In the genomic region with DNA sequence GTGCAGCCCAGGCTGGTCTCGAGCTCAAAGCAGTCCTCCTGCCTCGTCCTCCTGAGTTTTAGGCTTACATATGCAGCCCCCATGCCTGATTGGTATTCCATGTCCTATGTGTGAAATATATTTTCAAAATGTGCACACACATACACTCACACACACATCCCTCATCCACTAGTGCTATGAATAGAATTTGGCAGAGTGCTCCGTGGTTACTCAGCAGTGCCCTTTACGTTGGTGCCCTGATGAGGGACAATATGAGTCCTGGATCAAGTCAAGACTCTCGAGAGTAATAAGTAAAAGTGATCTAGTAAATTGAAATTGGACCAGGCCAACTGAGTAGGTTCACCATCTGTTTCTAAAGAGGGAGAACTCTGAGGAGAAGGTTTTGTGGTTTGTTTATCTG, we compare ENCODE assay signal across 16 mouse cellular contexts. TPM values are rescaled to one million over a fixed set of nuclear protein-coding genes. Genes with fewer than 3 reads are reported as not detected.
DNase-seq lines count a peak whose midpoint lies in the region; ATAC-seq and TF ChIP-seq lines count a peak whose summit lies in the region.
"Had no signal": no experiment of that assay in that cellular context is flagged by ENCODE, and none has a peak within 500 bp of the region (broad histone marks: within the 10 kb centered on the region; RNA-seq: fewer than 3 reads in every experiment).

No protein-coding gene starts in this region.

- H3K36me3 ChIP-seq in embryonic facial prominence, embryonic 10.5 days (replicated peaks) = peaks cover 57% of the 10 kb centered on the region
- peaks cover 5% of the 10 kb centered on the region; the same call in 1 of the 2 replicates for H3K36me3 ChIP-seq in limb, embryonic 15.5 days

- intact Hi-C loops in gastrocnemius, adult 2 months (cut with DNase I) = no loop called here
- intact Hi-C loops in left cerebral cortex, adult 2 months (cut with DNase I) = loop anchor here (5.0 kb wide), 1 partner anchor 41 kb away; no protein-coding TSS in a partner anchor
- intact Hi-C loops in left cerebral cortex, postnatal 4 days (cut with DNase I) = no loop called here

- peak; percentile 53 for DNase-seq in gastrocnemius, adult 2 months
- DNase-seq in gastrocnemius, postnatal 10 days = no peak
- no peak for DNase-seq in left cerebral cortex, adult 2 months (ENCODE audit: extremely low spot score in 1 of 2, low spot score in 2 of 2)
- DNase-seq in left cerebral cortex, postnatal 4 days = no peak
- no peak for DNase-seq in embryonic facial prominence, embryonic 10.5 days (ENCODE audit: low spot score)
- no peak for DNase-seq in urinary bladder, postnatal 36 days (ENCODE audit: low spot score in 2 of 2)
- DNase-seq: kidney, postnatal 4 days; lung, adult 18-20 months; right cerebral cortex, postnatal 4 days; thymus, adult 18-20 months had no signal

- peak overlapping the region; percentile 65 for H3K4me3 ChIP-seq in gastrocnemius, adult 2 months
- no peak overlapping the region for H3K4me3 ChIP-seq in left cerebral cortex, adult 2 months
- H3K4me3 ChIP-seq in embryonic facial prominence, embryonic 10.5 days = no peak overlapping the region
- no peak overlapping the region for H3K4me3 ChIP-seq in limb, embryonic 15.5 days
- H3K4me3 ChIP-seq: erythroblast, embryonic 14.5 days; midbrain, embryonic 12.5 days had no signal

- H3K4me1 ChIP-seq in embryonic facial prominence, embryonic 10.5 days = peaks cover 85% of the 10 kb centered on the region
- peaks cover 92% of the 10 kb centered on the region for H3K4me1 ChIP-seq in limb, embryonic 15.5 days

- H3K27ac ChIP-seq in gastrocnemius, adult 2 months = peak overlapping the region; percentile 95
- H3K27ac ChIP-seq in left cerebral cortex, adult 2 months = peak overlapping the region; percentile 38; the same call in 1 of the 2 replicates
- peak overlapping the region; percentile 60 for H3K27ac ChIP-seq in embryonic facial prominence, embryonic 10.5 days (replicated peaks)
- peak overlapping the region; percentile 87; the same call in 1 of the 2 replicates for H3K27ac ChIP-seq in limb, embryonic 15.5 days

- WGBS in embryonic facial prominence, embryonic 10.5 days = 86% methylated on average over 5 of the region's 5 CpGs
- WGBS in limb, embryonic 15.5 days = 59% methylated on average over 5 of the region's 5 CpGs

- no peaks in the 10 kb centered on the region for H3K27me3 ChIP-seq in embryonic facial prominence, embryonic 10.5 days (replicated peaks; ENCODE audit: low read depth, poor library complexity, severe bottlenecking)
- H3K27me3 ChIP-seq in limb, embryonic 15.5 days = no peaks in the 10 kb centered on the region
- H3K27me3 ChIP-seq: midbrain, embryonic 12.5 days; Patski had no signal

- no peak for TF ChIP-seq CTCF in gastrocnemius, adult 2 months (IDR thresholded peaks at IDR 0.05)
- TF ChIP-seq CTCF in left cerebral cortex, adult 2 months (IDR thresholded peaks at IDR 0.05) = no peak

- H3K4me2 ChIP-seq in limb, embryonic 15.5 days = no peak overlapping the region
- H3K4me2 ChIP-seq: midbrain, embryonic 12.5 days had no signal

- no peak overlapping the region for H3K9ac ChIP-seq in limb, embryonic 15.5 days
- H3K9ac ChIP-seq: midbrain, embryonic 12.5 days had no signal

- H3K9me3 ChIP-seq in embryonic facial prominence, embryonic 10.5 days = no peaks in the 10 kb centered on the region
- H3K9me3 ChIP-seq in limb, embryonic 15.5 days = no peaks in the 10 kb centered on the region
- H3K9me3 ChIP-seq: midbrain, embryonic 12.5 days had no signal

- ATAC-seq in limb, embryonic 15.5 days (ENCODE audit: insufficient number of reproducible peaks, low FRiP score, low TSS enrichment, low read depth) = no peak
- ATAC-seq: CD4-positive, CD25-positive, alpha-beta regulatory T cell, adult 4 months; Patski had no signal

RNA-seq across cellular contexts. Expression of gene Cyp17a1, which starts 29.7 kb away (rescaled TPM):
- not detected for total RNA-seq in gastrocnemius, adult 2 months (2021)
- not detected for total RNA-seq in gastrocnemius, postnatal 10 days (2021)
- not detected for total RNA-seq in left cerebral cortex, adult 2 months (2021)
- total RNA-seq in left cerebral cortex, postnatal 4 days (2021) = under 1 TPM in 1 of 2 experiments, not detected in 1; 0.24 TPM
- not detected in 2 replicates for polyA plus RNA-seq in embryonic facial prominence, embryonic 10.5 days (2016; fragmentation: Nextera tagmentation; extraction: Ambion mirVana)
- polyA plus RNA-seq in limb, embryonic 15.5 days (2015; fragmentation: Nextera tagmentation; extraction: Ambion mirVana) = 1.9 and 2.7 TPM in 2 replicates
- total RNA-seq: left cerebral cortex, postnatal 10 days had no signal
- polyA plus RNA-seq: CD4-positive, CD25-positive, alpha-beta regulatory T cell, adult 4 months; erythroblast, embryonic 14.5 days; midbrain, embryonic 12.5 days; Patski had no signal

RNA-seq across cellular contexts. Expression of gene Wbp1l, which starts 44.4 kb away (rescaled TPM):
- total RNA-seq in gastrocnemius, adult 2 months (2021) = 100 to 1,000 TPM in 1 of 2 experiments, 10 to 100 TPM in 1; 65.4 to 101 TPM
- total RNA-seq in gastrocnemius, postnatal 10 days (2021) = 10 to 100 TPM; 38.3 to 41.6 TPM
- 10 to 100 TPM; 36.8 to 42.6 TPM for total RNA-seq in left cerebral cortex, adult 2 months (2021)
- total RNA-seq in left cerebral cortex, postnatal 4 days (2021) = 10 to 100 TPM; 43.1 to 45.3 TPM
- polyA plus RNA-seq in embryonic facial prominence, embryonic 10.5 days (2016; fragmentation: Nextera tagmentation; extraction: Ambion mirVana) = 50.8 and 57.3 TPM in 2 replicates
- 53.4 and 59.3 TPM in 2 replicates for polyA plus RNA-seq in limb, embryonic 15.5 days (2015; fragmentation: Nextera tagmentation; extraction: Ambion mirVana)

RNA-seq across cellular contexts. Expression of gene Borcs7, which starts 46.5 kb away (rescaled TPM):
- total RNA-seq in gastrocnemius, adult 2 months (2021) = 10 to 100 TPM; 12.1 to 12.2 TPM
- 10 to 100 TPM; 14.6 to 16.9 TPM for total RNA-seq in gastrocnemius, postnatal 10 days (2021)
- 10 to 100 TPM; 22.0 to 22.3 TPM for total RNA-seq in left cerebral cortex, adult 2 months (2021)
- 10 to 100 TPM; 15.8 to 17.7 TPM for total RNA-seq in left cerebral cortex, postnatal 4 days (2021)
- 13.6 and 15.5 TPM in 2 replicates for polyA plus RNA-seq in embryonic facial prominence, embryonic 10.5 days (2016; fragmentation: Nextera tagmentation; extraction: Ambion mirVana)
- 13.5 and 14.3 TPM in 2 replicates for polyA plus RNA-seq in limb, embryonic 15.5 days (2015; fragmentation: Nextera tagmentation; extraction: Ambion mirVana)

Comparison
In these comparisons a context has a peak if more than half of its experiments do, and no peak if none do; other contexts are left out.
1. H3K27ac ChIP-seq: peak in every context shown above with its lines; median percentile 95 in gastrocnemius, adult 2 months; 87 in limb, embryonic 15.5 days; 60 in embryonic facial prominence, embryonic 10.5 days; 38 in left cerebral cortex, adult 2 months.